Mouse (Mus musculus) neural tube, embryonic 12.5 days (tissue): ENCODE data around the gene Bmp8b. TPM values are rescaled to one million over a fixed set of nuclear protein-coding genes. Genes with fewer than 3 reads are reported as not detected.
"Not testable (repeated sequence)": the region's sequence is repeated elsewhere in the genome, so short reads cannot be mapped to it uniquely, and the experiment has no call there.

Experiments
- ATAC-seq: fragments of 200-750 bp; cut with Nextera tagmentation; 2 replicates; pipeline ENCODE4 v1.8.0; 2017; ENCODE audit warnings: low read depth, mild to moderate bottlenecking, moderate TSS enrichment, moderate library complexity; ENCODE audit not compliant: low FRiP score
- H3K27ac ChIP-seq: fragments of 300-500 bp; sonication (generic); 2 replicates; pipeline ENCODE4 v1.5.1; 2016
- H3K27me3 ChIP-seq: fragments of 300-500 bp; sonication (generic); replicated peaks from 2 replicates; pipeline ENCODE4 v1.6.1; 2016; ENCODE audit warnings: mild to moderate bottlenecking
- H3K36me3 ChIP-seq: fragments of 300-500 bp; sonication (generic); 2 replicates; pipeline ENCODE4 v1.6.1; 2016; ENCODE audit warnings: mild to moderate bottlenecking
- H3K4me1 ChIP-seq: fragments of 300-500 bp; sonication (generic); 2 replicates; pipeline ENCODE4 v1.6.1; 2016
- H3K4me2 ChIP-seq: fragments of 300-500 bp; sonication (generic); replicated peaks from 2 replicates; pipeline ENCODE4 v1.6.1; 2016; ENCODE audit warnings: mild to moderate bottlenecking
- H3K4me3 ChIP-seq: fragments of 300-500 bp; sonication (generic); 2 replicates; pipeline ENCODE4 v1.5.1; 2016
- H3K9ac ChIP-seq: fragments of 300-500 bp; sonication (generic); 2 replicates; pipeline ENCODE4 v1.6.1; 2016; ENCODE audit warnings: mild to moderate bottlenecking
- H3K9me3 ChIP-seq: fragments of 300-500 bp; sonication (generic); 2 replicates; pipeline ENCODE4 v1.6.1; 2016; ENCODE audit warnings: mild to moderate bottlenecking
- WGBS: fragments of 180-500 bp; shearing (Covaris S2); methylation state at CpG from one replicate; pipeline ENCODE4 v1.1.7; 2016; 5-methylcytosine and 5-hydroxymethylcytosine counted together
- polyA plus RNA-seq: library from polyadenylated mRNA; unstranded; fragments of >200 nt; fragmentation: Nextera tagmentation; extraction: Ambion mirVana; gene quantifications from 2 replicates; pipeline ENCODE4 v1.2.1, GENCODE M21; 2016

Gene Bmp8b
- polyA plus RNA-seq, 1 experiment from 2014 or later: 0.29 TPM

- Histone ChIP-seq H3K9ac (no peak overlapping the region), H3K36me3 (no peaks in the 10 kb centered on the region), H3K27me3 (no peaks in the 10 kb centered on the region), H3K4me3 (no peak overlapping the region), H3K9me3 (no peaks in the 10 kb centered on the region), H3K4me2 (no peak overlapping the region), H3K27ac (no peak overlapping the region), H3K4me1 (no peaks in the 10 kb centered on the region)
- no peak for ATAC-seq
- 88% methylated on average over 2 of the region's 2 CpGs for whole genome bisulfite sequencing
These were observed 19.7 kb upstream of the Bmp8b start for GRCm38 (mm10) chr4:123085290-123085689.

DNA sequence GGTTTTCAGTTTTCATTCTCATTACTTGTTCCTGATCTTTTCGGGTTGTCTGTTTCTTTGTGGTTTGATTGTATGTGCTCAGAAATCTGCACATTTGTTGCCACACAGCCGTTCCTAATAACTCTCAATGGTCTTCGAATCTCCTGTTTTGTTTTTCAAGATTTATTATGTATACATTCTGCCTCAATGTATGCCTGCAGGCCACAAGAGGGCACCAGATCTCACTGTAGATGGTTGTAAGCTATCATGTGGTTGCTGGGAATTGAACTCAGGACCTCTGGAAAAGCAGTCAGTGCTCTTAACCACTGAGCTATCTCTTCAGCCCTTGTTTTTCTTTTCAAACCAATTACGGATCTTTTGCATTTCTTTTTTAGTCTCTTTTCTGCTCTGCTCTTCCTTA, 18.6 kb upstream of the Bmp8b start:
- Histone ChIP-seq H3K9ac (no peak overlapping the region), H3K36me3 (no peaks in the 10 kb centered on the region), H3K4me1 (no peaks in the 10 kb centered on the region), H3K9me3 (no peaks in the 10 kb centered on the region), H3K27ac (no peak overlapping the region), H3K4me3 (no peak overlapping the region), H3K27me3 (no peaks in the 10 kb centered on the region), H3K4me2 (no peak overlapping the region)
- 83% methylated on average over 4 of the region's 4 CpGs for whole genome bisulfite sequencing
- ATAC-seq: no peak

DNA sequence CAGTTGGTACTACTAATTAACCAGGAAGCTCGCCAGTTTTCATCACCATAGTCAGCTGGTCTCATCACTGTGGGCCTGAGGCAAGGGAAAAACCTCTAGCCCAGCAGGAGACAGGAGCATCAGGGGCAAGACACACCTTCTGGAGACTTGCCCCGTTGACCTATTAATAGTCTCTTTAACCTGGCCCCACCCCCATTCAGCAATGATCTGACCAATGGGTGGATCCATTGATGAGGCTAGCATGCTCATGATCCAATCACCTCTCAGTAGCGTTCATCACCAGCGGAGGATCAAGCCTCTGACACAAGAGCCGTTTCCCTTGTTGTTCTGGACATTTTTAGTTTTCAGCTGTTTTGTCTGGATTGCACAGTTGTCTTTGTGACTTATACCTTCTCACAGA, 12.3 kb upstream of the Bmp8b start:
- Histone ChIP-seq H3K27me3 (no peaks in the 10 kb centered on the region; the same call in 1 of the 2 replicates), H3K27ac (no peak overlapping the region), H3K4me3 (no peak overlapping the region), H3K36me3 (no peaks in the 10 kb centered on the region), H3K4me2 (no peak overlapping the region), H3K4me1 (no peaks in the 10 kb centered on the region), H3K9ac (no peak overlapping the region), H3K9me3 (no peaks in the 10 kb centered on the region)
- no peak for ATAC-seq
- WGBS: 76% methylated on average over 5 of the region's 5 CpGs

DNA sequence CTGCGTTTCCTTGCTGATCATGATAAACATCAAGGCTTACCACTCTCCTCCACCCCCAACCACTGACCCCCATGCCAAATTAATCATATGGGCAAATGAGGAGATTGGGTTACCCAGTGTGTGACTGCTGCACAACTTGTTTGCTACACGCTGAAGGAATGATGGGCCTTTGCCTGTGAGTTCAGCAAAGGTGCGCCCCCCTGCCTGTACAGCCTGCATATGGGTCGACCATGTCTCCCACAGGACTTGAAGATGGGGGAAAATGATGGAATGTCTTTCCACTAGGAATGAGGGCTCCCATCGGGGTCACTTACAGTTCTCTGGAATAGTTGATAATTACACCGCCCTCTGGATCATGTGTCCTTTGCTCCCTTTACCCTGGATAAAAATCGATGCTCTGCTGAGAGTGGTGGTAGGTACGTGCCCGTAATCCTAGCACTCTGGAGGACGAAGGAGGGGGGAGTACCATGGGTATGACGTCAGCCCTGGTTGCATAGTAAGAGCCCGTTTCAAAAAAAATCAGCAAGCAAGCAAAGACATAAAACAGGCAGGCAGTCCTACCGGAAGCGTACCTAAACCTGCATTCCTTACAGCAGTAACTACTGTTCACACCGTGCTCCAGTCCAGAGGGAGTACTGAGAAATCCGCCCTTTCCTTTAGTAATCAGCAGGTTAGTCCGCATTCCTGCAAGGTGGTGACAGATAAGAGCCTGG, 11.7 kb upstream of the Bmp8b start:
- Histone ChIP-seq H3K27ac (no peak overlapping the region), H3K4me3 (no peak overlapping the region), H3K36me3 (no peaks in the 10 kb centered on the region), H3K9me3 (no peaks in the 10 kb centered on the region), H3K4me1 (no peaks in the 10 kb centered on the region), H3K4me2 (0 out of 2 replicates have a peak overlapping the region, but pooled peaks have one; percentile 3), H3K9ac (no peak overlapping the region), H3K27me3 (no peaks in the 10 kb centered on the region; the same call in 1 of the 2 replicates)
- WGBS: 64% methylated on average over 17 of the region's 17 CpGs
- no peak for ATAC-seq

DNA sequence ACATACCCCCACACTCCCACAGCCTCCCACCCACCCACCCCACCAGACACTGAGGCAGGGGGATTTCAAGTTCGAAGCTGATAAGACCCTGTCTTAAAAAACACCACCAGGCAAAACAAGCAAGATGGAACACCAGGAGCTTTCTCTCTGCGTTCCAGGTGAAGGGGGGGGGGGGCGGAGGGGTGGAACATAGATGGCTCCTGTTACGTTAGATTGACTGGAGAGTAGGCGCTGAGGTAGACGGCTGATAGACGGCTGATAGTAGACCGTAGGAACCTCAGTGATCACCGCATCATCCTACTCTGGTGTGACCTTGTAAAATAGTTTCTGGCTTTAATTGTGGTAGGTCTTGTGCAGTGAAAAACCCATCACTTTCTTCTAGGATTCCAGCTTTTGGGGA, 11.1 kb upstream of the Bmp8b start:
- Histone ChIP-seq H3K4me3 (no peak overlapping the region), H3K27ac (no peak overlapping the region), H3K9ac (no peak overlapping the region), H3K27me3 (no peaks in the 10 kb centered on the region; the same call in 1 of the 2 replicates), H3K4me1 (no peaks in the 10 kb centered on the region), H3K36me3 (no peaks in the 10 kb centered on the region), H3K9me3 (no peaks in the 10 kb centered on the region), H3K4me2 (no peak overlapping the region)
- no peak for ATAC-seq
- 74% methylated on average over 9 of the region's 9 CpGs for WGBS

DNA sequence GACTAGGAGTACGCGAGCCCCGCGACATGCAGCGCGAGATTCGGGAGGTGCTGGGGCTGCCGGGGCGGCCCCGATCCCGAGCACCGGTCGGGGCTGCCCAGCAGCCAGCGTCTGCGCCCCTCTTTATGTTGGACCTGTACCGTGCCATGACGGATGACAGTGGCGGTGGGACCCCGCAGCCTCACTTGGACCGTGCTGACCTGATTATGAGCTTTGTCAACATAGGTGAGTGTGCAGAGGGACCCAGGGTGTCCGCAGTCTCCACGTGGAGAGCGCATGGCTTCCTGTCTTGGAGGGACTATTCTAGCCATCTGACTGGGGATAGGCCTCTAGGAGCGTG, 456 bp downstream of the Bmp8b start:
- Histone ChIP-seq H3K9me3 (no peaks in the 10 kb centered on the region), H3K4me1 (peaks cover 8% of the 10 kb centered on the region), H3K4me2 (peak overlapping the region; percentile 55), H3K4me3 (peak overlapping the region; percentile 24), H3K36me3 (no peaks in the 10 kb centered on the region), H3K27ac (no peak overlapping the region), H3K27me3 (peaks cover 41% of the 10 kb centered on the region), H3K9ac (no peak overlapping the region)
- WGBS: 24% methylated on average over 24 of the region's 24 CpGs
- ATAC-seq: peak; percentile 21; the same call in 1 of the 2 replicates

DNA sequence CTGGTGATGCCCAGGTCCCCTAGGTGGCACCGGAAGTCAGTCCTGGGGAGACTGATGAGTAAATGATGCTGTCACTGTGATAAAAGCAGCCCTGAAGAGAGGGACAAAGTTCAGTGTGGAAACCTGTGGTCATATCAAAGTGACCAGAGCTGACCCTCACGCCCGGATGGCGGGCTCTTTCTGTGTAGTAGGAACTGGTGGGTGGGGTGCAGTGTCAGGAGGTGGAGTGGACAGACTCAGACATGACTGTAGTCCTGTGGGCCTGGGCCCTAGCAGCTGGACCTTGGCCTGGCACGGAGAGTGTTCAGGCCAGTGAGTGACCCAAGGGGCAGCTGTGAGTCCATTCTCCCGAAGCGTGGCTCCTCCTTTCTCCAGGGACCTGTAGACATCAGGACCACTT, 964 bp downstream of the Bmp8b start:
- H3K4me2 ChIP-seq, H3K36me3 ChIP-seq, H3K4me3 ChIP-seq, H3K9me3 ChIP-seq, H3K9ac ChIP-seq, H3K27ac ChIP-seq, ATAC-seq, H3K4me1 ChIP-seq: not testable (repeated sequence)
- peaks cover 41% of the 10 kb centered on the region for H3K27me3 ChIP-seq
- 81% methylated on average over 7 of the region's 7 CpGs for WGBS

DNA sequence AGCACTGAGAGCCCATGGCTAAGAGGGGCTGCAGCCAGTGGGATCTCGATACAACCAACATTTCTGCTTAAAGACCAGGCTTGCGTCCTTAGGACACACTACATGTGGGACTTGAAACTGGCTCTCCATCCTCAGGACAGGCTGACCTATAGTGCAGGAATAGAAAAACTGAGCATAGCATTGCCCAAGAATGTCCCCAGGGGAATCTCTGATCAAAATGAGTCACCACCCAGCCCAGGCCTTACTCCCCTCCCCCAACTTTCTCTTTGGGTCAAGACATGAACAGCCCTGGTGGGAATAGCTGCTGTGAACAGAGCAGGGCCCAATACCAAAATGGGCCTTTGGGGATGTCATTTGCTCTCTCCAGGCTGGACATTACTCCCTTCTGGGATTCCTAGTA, 1.9 kb downstream of the Bmp8b start:
- WGBS: 81% methylated on average over 2 of the region's 2 CpGs
- no peak for ATAC-seq
- H3K9me3 ChIP-seq: no peaks in the 10 kb centered on the region
- H3K4me2 ChIP-seq: no peak overlapping the region
- peaks cover 41% of the 10 kb centered on the region for H3K27me3 ChIP-seq
- no peaks in the 10 kb centered on the region for H3K36me3 ChIP-seq
- H3K9ac ChIP-seq: no peak overlapping the region
- no peak overlapping the region for H3K27ac ChIP-seq
- no peak overlapping the region for H3K4me3 ChIP-seq
- peaks cover 8% of the 10 kb centered on the region for H3K4me1 ChIP-seq

DNA sequence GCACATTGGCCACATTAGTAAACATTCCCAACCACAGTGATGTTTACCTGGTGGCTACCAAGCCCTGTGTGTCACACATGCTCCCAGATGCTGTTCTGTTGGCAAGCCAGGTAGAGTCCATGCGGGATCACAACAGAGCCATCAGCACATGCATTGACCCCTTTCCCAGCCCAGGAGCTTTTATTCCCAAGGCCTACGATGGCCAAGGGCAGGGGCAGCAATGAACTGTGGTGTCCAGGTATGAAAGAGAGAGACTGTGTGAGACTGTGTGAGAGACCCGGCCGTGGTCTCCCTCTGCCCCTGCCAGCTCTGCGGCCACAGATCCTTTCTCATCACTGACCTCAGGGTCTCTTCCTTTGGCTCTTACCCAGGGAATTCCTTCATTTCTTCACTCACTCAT, 3.1 kb downstream of the Bmp8b start:
- H3K4me2 ChIP-seq: no peak overlapping the region
- 83% methylated on average over 5 of the region's 5 CpGs for WGBS
- no peak overlapping the region for H3K4me3 ChIP-seq
- no peak overlapping the region for H3K9ac ChIP-seq
- peaks cover 37% of the 10 kb centered on the region for H3K27me3 ChIP-seq
- ATAC-seq: no peak
- H3K36me3 ChIP-seq: no peaks in the 10 kb centered on the region
- H3K4me1 ChIP-seq: peaks cover 8% of the 10 kb centered on the region
- no peaks in the 10 kb centered on the region for H3K9me3 ChIP-seq
- no peak overlapping the region for H3K27ac ChIP-seq

DNA sequence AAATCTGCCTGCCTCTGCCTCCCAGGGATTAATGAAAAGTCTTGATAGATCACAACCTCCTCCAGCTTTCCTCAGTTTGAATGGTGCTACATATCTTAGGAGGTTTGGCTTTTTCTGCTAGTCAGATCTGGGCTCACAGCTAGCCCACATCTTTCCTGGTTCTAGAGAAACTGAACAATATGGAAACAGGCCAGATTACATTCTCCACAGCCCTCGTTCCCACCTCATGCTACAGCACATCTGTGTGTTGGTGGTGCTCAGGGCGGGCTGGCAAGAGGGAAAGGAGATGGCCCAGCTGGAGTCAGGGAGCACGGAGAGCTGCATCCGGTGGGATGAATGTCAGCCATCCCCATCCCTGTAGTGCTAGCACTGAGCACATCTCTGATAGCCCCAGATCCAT, 5.8 kb downstream of the Bmp8b start:
- Histone ChIP-seq H3K4me3 (no peak overlapping the region), H3K4me1 (no peaks in the 10 kb centered on the region), H3K27me3 (peaks cover 12% of the 10 kb centered on the region), H3K9ac (no peak overlapping the region), H3K27ac (no peak overlapping the region), H3K4me2 (no peak overlapping the region), H3K9me3 (no peaks in the 10 kb centered on the region), H3K36me3 (no peaks in the 10 kb centered on the region)
- ATAC-seq: no peak
- WGBS: 83% methylated on average over 4 of the region's 4 CpGs

- ATAC-seq, H3K9ac ChIP-seq, H3K36me3 ChIP-seq, H3K4me1 ChIP-seq, H3K4me3 ChIP-seq, H3K27ac ChIP-seq, H3K9me3 ChIP-seq, H3K4me2 ChIP-seq: not testable (repeated sequence)
- WGBS: 77% methylated on average over 10 of the region's 10 CpGs
- peaks cover 10% of the 10 kb centered on the region for H3K27me3 ChIP-seq
These were observed 6.5 kb downstream of the Bmp8b start for GRCm38 (mm10) chr4:123111275-123111983.

- Histone ChIP-seq H3K4me1 (no peaks in the 10 kb centered on the region), H3K4me3 (no peak overlapping the region), H3K36me3 (no peaks in the 10 kb centered on the region), H3K4me2 (no peak overlapping the region), H3K27me3 (peaks cover 11% of the 10 kb centered on the region), H3K9ac (no peak overlapping the region), H3K27ac (no peak overlapping the region), H3K9me3 (no peaks in the 10 kb centered on the region)
- no peak for ATAC-seq
- WGBS: 81% methylated on average over 8 of the region's 8 CpGs
These were observed 7.3 kb downstream of the Bmp8b start for GRCm38 (mm10) chr4:123112216-123112764.
